Mouse (Mus musculus) heart, postnatal 0 days (tissue): ENCODE measurements at regions not wholly inside any gene's neighbourhood (a gene's known extent, or its start where the extent isn't known, plus 50 kb on each side); places are given as distances from the start of the nearest gene placed in this dataset.

Experiments
- ATAC-seq: fragments of 200-750 bp; cut with Nextera tagmentation; 2 replicates; pipeline ENCODE4 v1.8.0; 2017; ENCODE audit warnings: low read depth, moderate number of reproducible peaks, moderate library complexity; ENCODE audit not compliant: insufficient read depth
- DNase-seq: peaks from one replicate; pipeline ENCODE4 v3.0.0-alpha.2; 2016; ENCODE audit warnings: low spot score
- H3K27ac ChIP-seq: fragments of 300-500 bp; sonication (generic); 2 replicates; pipeline ENCODE4 v1.5.1; 2014; ENCODE audit warnings: low read depth, mild to moderate bottlenecking
- H3K27me3 ChIP-seq: fragments of 300-500 bp; sonication (generic); 2 replicates; pipeline ENCODE4 v1.6.1; 2014; ENCODE audit warnings: low read length, mixed read lengths; ENCODE audit not compliant: control insufficient read depth, insufficient read depth
- H3K36me3 ChIP-seq: fragments of 300-500 bp; sonication (generic); replicated peaks from 2 replicates; pipeline ENCODE4 v1.6.1; 2014; ENCODE audit warnings: low read length, mixed read lengths; ENCODE audit not compliant: control insufficient read depth, insufficient read depth
- H3K4me1 ChIP-seq: fragments of 300-500 bp; sonication (generic); 2 replicates; pipeline ENCODE4 v1.6.1; 2014; ENCODE audit warnings: antibody characterized with exemption; ENCODE audit not compliant: control insufficient read depth, insufficient read depth
- H3K4me2 ChIP-seq: fragments of 300-500 bp; sonication (generic); 2 replicates; pipeline ENCODE4 v1.6.1; 2014; ENCODE audit warnings: low read depth, mild to moderate bottlenecking, low read length, moderate library complexity
- H3K4me3 ChIP-seq: fragments of 300-500 bp; sonication (generic); 2 replicates; pipeline ENCODE4 v1.5.1; 2014; ENCODE audit warnings: low read depth, low read length
- H3K9ac ChIP-seq: fragments of 300-500 bp; sonication (generic); replicated peaks from 2 replicates; pipeline ENCODE4 v1.6.1; 2014; ENCODE audit warnings: low read depth, low read length, mixed read lengths
- H3K9me3 ChIP-seq: fragments of 300-500 bp; sonication (generic); replicated peaks from 2 replicates; pipeline ENCODE4 v1.6.1; 2016; ENCODE audit warnings: low read length; ENCODE audit not compliant: control insufficient read depth
- CTCF ChIP-seq: IDR thresholded peaks from 2 replicates; pipeline ENCODE4 v1.5.1; 2016; ENCODE audit warnings: antibody characterized with exemption, control low read depth, low read depth
- EP300 ChIP-seq: IDR thresholded peaks from 2 replicates; pipeline ENCODE4 v1.6.1; 2016; ENCODE audit warnings: antibody characterized with exemption, low read depth
- WGBS: fragments of 180-500 bp; shearing (Covaris S2); extraction: QIAGEN DNeasy Blood & Tissue Kit; methylation state at CpG from one replicate; pipeline ENCODE4 v1.1.7; 2014; 5-methylcytosine and 5-hydroxymethylcytosine counted together

DNA sequence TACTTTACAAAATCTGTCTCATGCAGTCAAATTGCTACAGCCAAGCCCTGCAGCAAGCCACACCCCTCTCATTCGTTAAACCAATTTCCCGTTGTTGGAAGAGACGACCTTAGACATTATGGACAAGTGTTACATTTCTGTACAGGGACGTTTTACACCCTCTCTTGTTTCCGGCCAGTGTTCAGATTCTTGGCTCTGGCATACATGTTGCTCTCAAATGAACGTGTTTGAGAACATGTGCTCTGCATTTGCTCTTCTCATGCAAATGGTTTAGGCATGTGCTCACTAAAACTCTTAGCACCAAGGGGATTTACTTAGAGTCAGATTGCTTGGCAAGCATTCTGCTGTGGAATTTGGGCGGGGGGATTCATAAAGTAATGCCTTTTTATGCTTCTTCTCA is 161.7 kb upstream of the Tas2r134 start:
- TF ChIP-seq EP300 = no peak
- no peak for TF ChIP-seq CTCF
- Histone ChIP-seq H3K9ac (no peak overlapping the region), H3K27ac (no peak overlapping the region), H3K4me2 (no peak overlapping the region), H3K27me3 (no peaks in the 10 kb centered on the region), H3K4me1 (no peaks in the 10 kb centered on the region), H3K9me3 (no peaks in the 10 kb centered on the region), H3K4me3 (no peak overlapping the region), H3K36me3 (no peaks in the 10 kb centered on the region)
- WGBS = 60% methylated on average over 7 of the region's 7 CpGs
- DNase-seq (no peak), ATAC-seq (no peak)

DNA sequence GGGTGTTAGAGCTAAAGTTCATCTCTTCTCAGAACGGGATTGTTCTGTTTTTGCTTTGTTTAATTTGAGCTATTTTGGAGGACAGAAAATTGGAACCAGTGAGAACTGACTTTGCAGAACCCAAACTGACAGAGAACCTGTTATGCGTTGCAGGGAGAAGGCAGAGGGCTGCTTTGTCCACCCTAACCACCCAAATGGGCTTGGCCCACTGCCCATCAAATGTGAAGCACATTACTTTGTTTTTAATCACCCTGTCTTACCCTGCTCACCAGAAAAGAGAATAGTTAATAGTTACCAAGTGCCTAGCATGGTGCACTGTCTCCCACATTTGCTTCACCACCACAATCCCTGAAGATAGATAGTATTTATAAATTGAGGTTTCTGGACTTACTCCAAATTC is 163.0 kb upstream of the Tas2r134 start:
- no peak for ATAC-seq

GRCm38 (mm10) chr2:51460896-51461295 is 166.4 kb upstream of the Tas2r134 start:
- DNase-seq (no peak), ATAC-seq (no peak)
- no peak overlapping the region for H3K4me3 ChIP-seq
- TF ChIP-seq CTCF (no peak), EP300 (no peak)
- H3K4me2 ChIP-seq = no peak overlapping the region
- WGBS = 67% methylated on average over 2 of the region's 2 CpGs
- H3K27ac ChIP-seq = no peak overlapping the region
- H3K9ac ChIP-seq = no peak overlapping the region
- no peaks in the 10 kb centered on the region for H3K27me3 ChIP-seq
- no peaks in the 10 kb centered on the region for H3K4me1 ChIP-seq
- H3K9me3 ChIP-seq = no peaks in the 10 kb centered on the region
- H3K36me3 ChIP-seq = no peaks in the 10 kb centered on the region

More for the DNA sequence above, 163.0 kb upstream of the Tas2r134 start:
- no peak overlapping the region for H3K27ac ChIP-seq
- no peaks in the 10 kb centered on the region for H3K36me3 ChIP-seq
- H3K9ac ChIP-seq = no peak overlapping the region
- DNase-seq = no peak
- H3K27me3 ChIP-seq = no peaks in the 10 kb centered on the region
- WGBS = 83% methylated on average over 2 of the region's 2 CpGs
- H3K9me3 ChIP-seq = no peaks in the 10 kb centered on the region
- no peak overlapping the region for H3K4me2 ChIP-seq
- no peak overlapping the region for H3K4me3 ChIP-seq
- no peaks in the 10 kb centered on the region for H3K4me1 ChIP-seq
- TF ChIP-seq EP300 (no peak), CTCF (no peak)

DNA sequence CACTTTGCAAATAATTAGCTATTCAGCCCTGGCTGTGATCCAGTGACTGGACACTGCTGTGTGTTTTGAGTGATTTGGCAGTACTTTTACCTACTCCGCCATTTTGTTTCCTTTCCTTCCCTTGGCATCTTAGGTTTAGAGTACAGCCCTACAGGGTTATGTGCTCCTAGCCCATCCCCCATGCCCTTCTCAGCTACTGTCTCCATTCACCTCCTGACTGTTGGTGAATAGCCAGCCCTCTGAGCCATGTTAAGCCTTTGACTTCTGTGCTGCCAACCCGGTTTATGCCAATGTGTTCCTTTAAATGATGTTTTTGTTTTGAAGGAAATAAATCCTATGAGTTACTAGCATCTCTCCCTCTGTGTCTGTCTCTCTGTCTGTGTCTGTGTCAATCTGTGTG is 167.8 kb upstream of the Tas2r134 start:
- Histone ChIP-seq H3K4me2 (no peak overlapping the region), H3K27me3 (no peaks in the 10 kb centered on the region), H3K9ac (no peak overlapping the region), H3K9me3 (no peaks in the 10 kb centered on the region), H3K4me1 (no peaks in the 10 kb centered on the region), H3K36me3 (no peaks in the 10 kb centered on the region), H3K27ac (no peak overlapping the region), H3K4me3 (no peak overlapping the region)
- DNase-seq = no peak
- no peak for ATAC-seq
- WGBS = 90% methylated on average over 2 of the region's 2 CpGs
- TF ChIP-seq EP300 (no peak), CTCF (no peak)

DNA sequence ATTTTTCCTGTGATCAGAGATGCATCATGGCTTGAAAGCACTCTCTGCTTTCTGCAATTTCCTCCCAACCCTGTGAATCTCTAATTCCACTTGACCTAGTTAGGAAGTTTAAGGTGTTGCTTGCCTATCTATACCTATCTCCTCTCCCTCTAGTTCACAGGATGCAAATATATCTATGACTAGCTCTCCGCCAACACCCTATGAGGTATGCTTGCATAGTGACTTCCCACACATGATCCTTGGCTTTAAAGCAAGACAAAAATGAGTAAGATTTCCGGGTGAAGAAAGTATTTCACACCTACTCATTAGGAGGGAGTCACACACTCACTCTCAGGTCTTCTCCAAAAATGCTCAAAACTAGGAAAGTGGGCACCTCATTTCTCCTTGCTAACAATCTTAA is 169.6 kb upstream of the Tas2r134 start:
- TF ChIP-seq EP300 (no peak), CTCF (no peak)

DNA sequence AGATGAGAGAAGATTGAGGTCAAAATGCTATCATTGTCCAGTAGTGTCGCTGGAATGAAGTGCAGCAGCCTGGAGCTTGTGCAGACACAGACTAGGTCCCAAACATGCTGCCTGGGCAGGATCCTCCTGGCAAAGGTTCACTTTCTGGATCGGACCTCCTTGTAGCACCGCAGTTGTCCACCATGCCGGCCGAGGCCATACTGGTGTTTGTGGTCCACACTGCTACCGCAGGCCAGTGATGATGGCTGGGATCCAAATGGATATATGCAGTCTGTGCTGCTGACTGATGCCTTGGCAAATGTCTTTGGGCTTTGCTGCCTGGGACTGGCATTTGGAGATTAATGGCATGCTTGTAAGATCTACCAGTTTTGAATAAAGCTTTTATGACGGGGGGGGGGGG is 174.5 kb upstream of the Tas2r134 start:
- Histone ChIP-seq H3K9ac (no peak overlapping the region), H3K27ac (no peak overlapping the region), H3K36me3 (no peaks in the 10 kb centered on the region), H3K9me3 (no peaks in the 10 kb centered on the region), H3K4me1 (no peaks in the 10 kb centered on the region), H3K4me3 (no peak overlapping the region), H3K4me2 (no peak overlapping the region), H3K27me3 (no peaks in the 10 kb centered on the region)
- TF ChIP-seq CTCF (no peak), EP300 (no peak)
- DNase-seq (no peak), ATAC-seq (no peak)
- WGBS = 73% methylated on average over 7 of the region's 7 CpGs

More for the DNA sequence above, 169.6 kb upstream of the Tas2r134 start:
- Histone ChIP-seq H3K4me3 (no peak overlapping the region), H3K4me2 (no peak overlapping the region), H3K4me1 (no peaks in the 10 kb centered on the region), H3K27me3 (no peaks in the 10 kb centered on the region), H3K27ac (no peak overlapping the region), H3K36me3 (no peaks in the 10 kb centered on the region), H3K9me3 (no peaks in the 10 kb centered on the region), H3K9ac (no peak overlapping the region)
- 64% methylated on average over 2 of the region's 2 CpGs for WGBS
- ATAC-seq (no peak), DNase-seq (no peak)
